Mouse (Mus musculus): ENCODE results near the gene Trpm3.
A peak's percentile ranks its signal among the peaks of the same experiment; 100 is the strongest.

Gene Trpm3

GRCm38 (mm10) chr19:22503469-22503868, 364.6 kb downstream of the Trpm3 start:
- no peak for DNase-seq (ENCODE audit: low spot score)

- DNase-seq (ENCODE audit: low spot score) = no peak
These were observed 379.7 kb downstream of the Trpm3 start for GRCm38 (mm10) chr19:22518508-22518907.

- no peak for DNase-seq (ENCODE audit: low spot score)
These were observed 389.1 kb downstream of the Trpm3 start for GRCm38 (mm10) chr19:22527944-22528343.

- DNase-seq (ENCODE audit: low spot score) = no peak
These were observed 404.3 kb downstream of the Trpm3 start for GRCm38 (mm10) chr19:22542990-22543709.

GRCm38 (mm10) chr19:22552179-22552578, 413.3 kb downstream of the Trpm3 start:
- DNase-seq (ENCODE audit: low spot score) = peak; percentile 6

GRCm38 (mm10) chr19:22554421-22554941, 415.6 kb downstream of the Trpm3 start:
- DNase-seq (ENCODE audit: low spot score) = no peak

- no peak for DNase-seq (ENCODE audit: low spot score)
These were observed 433.6 kb downstream of the Trpm3 start for GRCm38 (mm10) chr19:22572396-22572795.

- DNase-seq (ENCODE audit: low spot score) = no peak
These were observed 434.0 kb downstream of the Trpm3 start for GRCm38 (mm10) chr19:22572849-22573248.

- no peak for DNase-seq (ENCODE audit: low spot score)
These were observed 443.4 kb downstream of the Trpm3 start for GRCm38 (mm10) chr19:22582120-22582745.

- DNase-seq (ENCODE audit: low spot score) = no peak
These were observed 455.6 kb downstream of the Trpm3 start for GRCm38 (mm10) chr19:22594492-22594891.

GRCm38 (mm10) chr19:22595246-22595645, 456.4 kb downstream of the Trpm3 start:
- no peak for DNase-seq (ENCODE audit: low spot score)

GRCm38 (mm10) chr19:22596715-22597114, 457.9 kb downstream of the Trpm3 start:
- no peak for DNase-seq (ENCODE audit: low spot score)

GRCm38 (mm10) chr19:22604322-22604721, 465.5 kb downstream of the Trpm3 start:
- no peak for DNase-seq (ENCODE audit: low spot score)

GRCm38 (mm10) chr19:22607985-22608684, 469.3 kb downstream of the Trpm3 start:
- no peak for DNase-seq (ENCODE audit: low spot score)

GRCm38 (mm10) chr19:22611621-22612020, 472.8 kb downstream of the Trpm3 start:
- no peak for DNase-seq (ENCODE audit: low spot score)

- DNase-seq (ENCODE audit: low spot score) = no peak
These were observed 476.5 kb downstream of the Trpm3 start for GRCm38 (mm10) chr19:22615367-22615766.

GRCm38 (mm10) chr19:22624801-22625513, 486.1 kb downstream of the Trpm3 start:
- DNase-seq (ENCODE audit: low spot score) = no peak

GRCm38 (mm10) chr19:22628878-22629277, 490.0 kb downstream of the Trpm3 start:
- no peak for DNase-seq (ENCODE audit: low spot score)

- no peak for DNase-seq (ENCODE audit: low spot score)
These were observed 492.5 kb downstream of the Trpm3 start for GRCm38 (mm10) chr19:22631316-22631715.

- DNase-seq (ENCODE audit: low spot score) = no peak
These were observed 496.8 kb downstream of the Trpm3 start for GRCm38 (mm10) chr19:22635635-22636034.

- DNase-seq (ENCODE audit: low spot score) = no peak
These were observed 498.9 kb downstream of the Trpm3 start for GRCm38 (mm10) chr19:22637786-22638185.

GRCm38 (mm10) chr19:22638394-22638954, 499.6 kb downstream of the Trpm3 start:
- no peak for DNase-seq (ENCODE audit: low spot score)

Measured in MN1 (cell line).